Mouse (Mus musculus) midbrain, embryonic 12.5 days (tissue): ENCODE measurements at regions not wholly inside any gene's neighbourhood (a gene's known extent, or its start where the extent isn't known, plus 50 kb on each side); places are given as distances from the start of the nearest gene placed in this dataset.

Source experiments
- ATAC-seq: fragments of 200-750 bp; cut with Nextera tagmentation; 2 replicates; pipeline ENCODE4 v1.8.0; 2017; ENCODE audit warnings: low read depth, moderate TSS enrichment, moderate library complexity; ENCODE audit not compliant: low FRiP score
- H3K27ac ChIP-seq: fragments of 300-500 bp; sonication (generic); replicated peaks from 2 replicates; pipeline ENCODE4 v1.5.1; 2016; ENCODE audit warnings: mild to moderate bottlenecking
- H3K27me3 ChIP-seq: fragments of 300-500 bp; sonication (generic); 2 replicates; pipeline ENCODE4 v1.6.1; 2016; ENCODE audit warnings: mild to moderate bottlenecking
- H3K36me3 ChIP-seq: fragments of 300-500 bp; sonication (generic); 2 replicates; pipeline ENCODE4 v1.6.1; 2016
- H3K4me1 ChIP-seq: fragments of 300-500 bp; sonication (generic); 2 replicates; pipeline ENCODE4 v1.6.1; 2016
- H3K4me2 ChIP-seq: fragments of 300-500 bp; sonication (generic); replicated peaks from 2 replicates; pipeline ENCODE4 v1.6.1; 2016; ENCODE audit warnings: mild to moderate bottlenecking, moderate library complexity
- H3K4me3 ChIP-seq: fragments of 300-500 bp; sonication (generic); 2 replicates; pipeline ENCODE4 v1.5.1; 2016; ENCODE audit warnings: mild to moderate bottlenecking
- H3K9ac ChIP-seq: fragments of 300-500 bp; sonication (generic); replicated peaks from 2 replicates; pipeline ENCODE4 v1.6.1; 2016; ENCODE audit warnings: mild to moderate bottlenecking, moderate library complexity
- H3K9me3 ChIP-seq: fragments of 300-500 bp; sonication (generic); 2 replicates; pipeline ENCODE4 v1.6.1; 2016; ENCODE audit warnings: mild to moderate bottlenecking
- WGBS: fragments of 180-500 bp; shearing (Covaris S2); methylation state at CpG from one replicate; pipeline ENCODE4 v1.1.7; 2016; 5-methylcytosine and 5-hydroxymethylcytosine counted together

GRCm38 (mm10) chr12:91932490-91933361, 83.8 kb upstream of the Sel1l start:
- WGBS: 69% methylated on average over 7 of the region's 7 CpGs
- Histone ChIP-seq H3K4me2 (no peak overlapping the region), H3K27ac (no peak overlapping the region), H3K27me3 (no peaks in the 10 kb centered on the region), H3K4me1 (no peaks in the 10 kb centered on the region), H3K9me3 (no peaks in the 10 kb centered on the region), H3K36me3 (no peaks in the 10 kb centered on the region), H3K4me3 (no peak overlapping the region), H3K9ac (no peak overlapping the region)
- no peak for ATAC-seq

- no peak overlapping the region for H3K27ac ChIP-seq
- no peak for ATAC-seq
Measured at GRCm38 (mm10) chr12:91931586-91931985, 82.6 kb upstream of the Sel1l start.

GRCm38 (mm10) chr12:91929386-91930054, 80.6 kb upstream of the Sel1l start:
- H3K9ac ChIP-seq: no peak overlapping the region
- H3K4me3 ChIP-seq: no peak overlapping the region
- no peak overlapping the region for H3K27ac ChIP-seq
- no peak overlapping the region for H3K4me2 ChIP-seq
- H3K4me1 ChIP-seq: no peaks in the 10 kb centered on the region
- WGBS: 87% methylated on average over 7 of the region's 7 CpGs
- ATAC-seq: no peak
- H3K9me3 ChIP-seq: no peaks in the 10 kb centered on the region
- no peaks in the 10 kb centered on the region for H3K36me3 ChIP-seq
- H3K27me3 ChIP-seq: no peaks in the 10 kb centered on the region

More at GRCm38 (mm10) chr12:91931586-91931985, 82.6 kb upstream of the Sel1l start:
- Histone ChIP-seq H3K27me3 (no peaks in the 10 kb centered on the region), H3K4me2 (no peak overlapping the region), H3K9me3 (no peaks in the 10 kb centered on the region), H3K4me1 (no peaks in the 10 kb centered on the region), H3K9ac (no peak overlapping the region), H3K4me3 (no peak overlapping the region), H3K36me3 (no peaks in the 10 kb centered on the region)
- 90% methylated on average over 6 of the region's 6 CpGs for WGBS

GRCm38 (mm10) chr12:91927576-91927975, 78.6 kb upstream of the Sel1l start:
- ATAC-seq: no peak
- H3K36me3 ChIP-seq: no peaks in the 10 kb centered on the region
- no peaks in the 10 kb centered on the region for H3K27me3 ChIP-seq
- no peak overlapping the region for H3K4me3 ChIP-seq
- H3K9ac ChIP-seq: no peak overlapping the region
- H3K9me3 ChIP-seq: no peaks in the 10 kb centered on the region
- H3K4me1 ChIP-seq: no peaks in the 10 kb centered on the region
- H3K27ac ChIP-seq: no peak overlapping the region
- H3K4me2 ChIP-seq: no peak overlapping the region
- 85% methylated on average over 6 of the region's 6 CpGs for WGBS

DNA sequence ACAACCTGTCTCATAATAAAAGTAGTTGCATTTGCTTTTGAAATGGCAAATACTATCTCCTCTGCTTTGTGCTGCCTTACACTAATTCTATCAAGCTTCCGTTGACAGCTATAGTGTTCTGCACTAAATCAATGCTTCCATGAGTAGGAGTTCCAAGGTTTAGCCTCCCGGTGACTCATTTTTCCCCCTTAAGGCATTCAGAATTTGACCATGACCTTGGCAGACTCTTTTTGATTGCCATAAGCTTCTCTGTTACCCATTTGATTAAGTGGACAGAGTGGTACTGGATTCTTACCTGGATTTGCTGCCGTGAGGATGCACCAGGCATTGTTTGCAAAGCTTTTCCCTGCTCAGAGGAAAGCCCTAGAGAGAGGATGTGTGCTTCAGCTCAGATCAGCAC, 66.5 kb upstream of the Sel1l start:
- no peak overlapping the region for H3K9ac ChIP-seq
- H3K27me3 ChIP-seq: no peaks in the 10 kb centered on the region
- H3K4me1 ChIP-seq: no peaks in the 10 kb centered on the region
- no peaks in the 10 kb centered on the region for H3K36me3 ChIP-seq
- 82% methylated on average over 3 of the region's 3 CpGs for WGBS
- H3K4me3 ChIP-seq: no peak overlapping the region
- no peak for ATAC-seq
- no peak overlapping the region for H3K27ac ChIP-seq
- H3K4me2 ChIP-seq: no peak overlapping the region
- no peaks in the 10 kb centered on the region for H3K9me3 ChIP-seq

GRCm38 (mm10) chr12:91910529-91910928, 61.6 kb upstream of the Sel1l start:
- no peak for ATAC-seq
- Histone ChIP-seq H3K9me3 (peaks cover 4% of the 10 kb centered on the region; the same call in 1 of the 2 replicates), H3K27me3 (no peaks in the 10 kb centered on the region), H3K4me3 (no peak overlapping the region), H3K27ac (no peak overlapping the region), H3K4me1 (no peaks in the 10 kb centered on the region), H3K4me2 (no peak overlapping the region), H3K9ac (no peak overlapping the region), H3K36me3 (no peaks in the 10 kb centered on the region)
- 79% methylated on average over 8 of the region's 8 CpGs for WGBS
